Comparison of ENCODE assay signal across 8 mouse cellular contexts in genomic region chr10:60262386-60262785, GRCm38 (mm10). TPM values are rescaled to one million over a fixed set of nuclear protein-coding genes. Genes with fewer than 3 reads are reported as not detected.
DNase-seq lines count a peak whose midpoint lies in the region; ATAC-seq lines count a peak whose summit lies in the region.

No protein-coding gene starts in this region.

- 11% methylated on average over 3 of the region's 3 CpGs for WGBS in intestine, embryonic 16.5 days
- 18% methylated on average over 3 of the region's 3 CpGs for WGBS in midbrain, embryonic 16.5 days

- H3K9ac ChIP-seq in intestine, embryonic 16.5 days (ENCODE audit: low read depth, low read length) = no peak overlapping the region
- H3K9ac ChIP-seq in midbrain, embryonic 16.5 days (ENCODE audit: low read depth, low read length) = no peak overlapping the region

- H3K36me3 ChIP-seq in intestine, embryonic 16.5 days (ENCODE audit: control insufficient read depth, insufficient read depth, low read length) = no peaks in the 10 kb centered on the region
- no peaks in the 10 kb centered on the region for H3K36me3 ChIP-seq in midbrain, embryonic 16.5 days (ENCODE audit: control insufficient read depth, insufficient read depth, low read length)

- H3K27me3 ChIP-seq in intestine, embryonic 16.5 days (replicated peaks; ENCODE audit: control insufficient read depth, insufficient read depth, low read length) = no peaks in the 10 kb centered on the region
- no peaks in the 10 kb centered on the region for H3K27me3 ChIP-seq in midbrain, embryonic 16.5 days (ENCODE audit: control insufficient read depth, insufficient read depth, low read depth, low read length)

- no peak overlapping the region for H3K4me3 ChIP-seq in intestine, embryonic 16.5 days (ENCODE audit: low read length)
- no peak overlapping the region for H3K4me3 ChIP-seq in midbrain, embryonic 16.5 days (ENCODE audit: low read depth, low read length)

- H3K27ac ChIP-seq in intestine, embryonic 16.5 days (ENCODE audit: low read length) = peak overlapping the region; percentile 68
- H3K27ac ChIP-seq in midbrain, embryonic 16.5 days (ENCODE audit: low read length) = 0 out of 2 replicates have a peak overlapping the region, but pooled peaks have one; percentile 25

- H3K4me1 ChIP-seq in intestine, embryonic 16.5 days (ENCODE audit: control insufficient read depth, insufficient read depth, low read length) = peaks cover 13% of the 10 kb centered on the region; the same call in 1 of the 2 replicates
- no peaks in the 10 kb centered on the region for H3K4me1 ChIP-seq in midbrain, embryonic 16.5 days (ENCODE audit: control insufficient read depth, insufficient read depth, low read length)

- H3K4me2 ChIP-seq in intestine, embryonic 16.5 days (ENCODE audit: low read depth, low read length) = no peak overlapping the region
- H3K4me2 ChIP-seq in midbrain, embryonic 16.5 days (ENCODE audit: low read length) = no peak overlapping the region

- H3K9me3 ChIP-seq in intestine, embryonic 16.5 days (ENCODE audit: control insufficient read depth, low read length) = no peaks in the 10 kb centered on the region
- H3K9me3 ChIP-seq in midbrain, embryonic 16.5 days (replicated peaks; ENCODE audit: control insufficient read depth, low read length, poor library complexity, severe bottlenecking) = no peaks in the 10 kb centered on the region

- intact Hi-C loops in left cerebral cortex, postnatal 4 days (cut with DNase I) = no loop called here

- ATAC-seq in intestine, embryonic 16.5 days = peak; percentile 88
- peak; percentile 82 for ATAC-seq in midbrain, embryonic 16.5 days
- ATAC-seq in erythroid progenitor cell, adult 5-6 weeks (replicated peaks; ENCODE audit: low FRiP score, poor library complexity, severe bottlenecking) = no peak

- DNase-seq in ZHBTc4 (ENCODE audit: low read depth, low spot score) = peak; percentile 61
- DNase-seq in cerebellum, postnatal 14 days = peak; percentile 61 to 80
- peak; percentile 74 to 86 for DNase-seq in gastrocnemius, postnatal 4 days (ENCODE audit: low spot score in 2 of 2)
- peak; percentile 89 for DNase-seq in left cerebral cortex, postnatal 4 days
- DNase-seq in spleen, postnatal 36 days (ENCODE audit: low spot score in 2 of 2) = peak; percentile 82 to 83

RNA-seq across cellular contexts. Expression of gene Psap, which starts 15.0 kb away (rescaled TPM):
- 100 to 1,000 TPM; 457 to 468 TPM for total RNA-seq in gastrocnemius, postnatal 4 days (2021)
- 178 and 187 TPM in 2 replicates for polyA plus RNA-seq in intestine, embryonic 16.5 days (2015; fragmentation: Nextera tagmentation; extraction: Ambion mirVana)
- 100 to 1,000 TPM; 700 to 775 TPM for total RNA-seq in left cerebral cortex, postnatal 4 days (2021)
- 204 and 235 TPM in 2 replicates for polyA plus RNA-seq in midbrain, embryonic 16.5 days (2015; fragmentation: Nextera tagmentation; extraction: Ambion mirVana)
- 293 and 311 TPM in 2 replicates for total RNA-seq in erythroid progenitor cell, adult 5-6 weeks (2015; ENCODE audit: low replicate concordance)
- 222 and 228 TPM in 2 replicates for total RNA-seq in erythroid progenitor cell, adult 5-6 weeks (2017; ENCODE audit: low replicate concordance)

RNA-seq across cellular contexts. Expression of gene Chst3, which starts 43.3 kb away (rescaled TPM):
- total RNA-seq in gastrocnemius, postnatal 4 days (2021) = 1 to 10 TPM; 3.8 to 4.3 TPM
- polyA plus RNA-seq in intestine, embryonic 16.5 days (2015; fragmentation: Nextera tagmentation; extraction: Ambion mirVana) = 1.3 and 1.4 TPM in 2 replicates
- 1 to 10 TPM; 2.6 to 2.8 TPM for total RNA-seq in left cerebral cortex, postnatal 4 days (2021)
- 0.97 and 1.0 TPM in 2 replicates for polyA plus RNA-seq in midbrain, embryonic 16.5 days (2015; fragmentation: Nextera tagmentation; extraction: Ambion mirVana)
- 6.7 and 8.6 TPM in 2 replicates for total RNA-seq in erythroid progenitor cell, adult 5-6 weeks (2015; ENCODE audit: low replicate concordance)
- total RNA-seq in erythroid progenitor cell, adult 5-6 weeks (2017; ENCODE audit: low replicate concordance) = 2.6 and 3.9 TPM in 2 replicates
